Mouse (Mus musculus): ENCODE measurements around the gene Nol4l. TPM values are rescaled to one million over a fixed set of nuclear protein-coding genes. Genes with fewer than 3 reads are reported as not detected.

Nol4l gene
- polyA plus RNA-seq, 1 experiment: 19.2 TPM

DNA sequence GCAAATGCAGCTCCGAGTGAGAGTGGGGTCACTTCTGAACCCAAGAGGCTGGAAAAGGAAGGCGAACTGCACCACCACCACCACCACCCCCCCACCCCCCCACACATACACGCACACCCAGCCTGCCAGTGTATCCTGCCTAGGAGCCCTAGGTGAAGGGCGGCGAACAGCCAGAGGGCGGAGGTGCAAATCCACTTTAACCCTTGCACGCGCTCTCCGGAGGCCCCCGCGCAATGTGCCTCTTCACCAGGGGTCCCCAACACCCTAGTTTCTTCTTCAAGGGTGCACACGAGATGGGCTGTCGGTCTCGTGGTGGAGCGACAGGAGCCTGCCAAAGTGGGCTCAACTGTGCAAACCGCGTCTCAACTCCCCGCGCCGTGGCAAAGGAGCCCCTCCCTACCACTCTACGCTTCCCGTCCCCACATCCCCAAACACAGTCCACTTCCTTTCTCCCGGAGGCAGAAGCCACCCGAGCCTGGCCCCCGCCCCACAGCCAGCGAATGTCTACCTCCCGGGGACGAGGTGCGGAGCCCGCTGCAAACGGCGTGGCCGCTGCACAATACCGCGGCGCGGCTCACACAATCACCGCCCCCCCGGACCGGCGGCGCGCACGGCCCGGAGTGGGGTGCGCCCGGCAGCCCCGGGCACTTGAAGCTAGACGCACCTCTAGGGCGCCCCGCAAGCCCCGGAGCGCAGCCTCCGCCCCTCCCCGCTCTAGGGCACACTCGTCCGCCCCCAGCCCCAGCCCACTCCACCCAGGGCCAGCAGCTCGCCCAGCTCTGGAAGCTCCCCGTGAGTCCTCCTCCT is 86.1 kb downstream of the Nol4l start:
- Histone ChIP-seq H3K27ac (ENCODE audit: insufficient read depth, low read depth, low read length) (no peak overlapping the region), H3K4me1 (ENCODE audit: control insufficient read depth, insufficient read depth, low read length) (0 out of 2 replicates have a peak, but pooled peaks cover 3% of the 10 kb centered on the region), H3K4me3 (ENCODE audit: insufficient read depth, low read length) (peak overlapping the region; percentile 75)
- TF ChIP-seq POLR2A (IDR thresholded peaks at IDR 0.05; ENCODE audit: borderline replicate concordance, low read depth, low read length): no peak
- TF ChIP-seq CTCF (IDR thresholded peaks at IDR 0.05; ENCODE audit: low read depth, low read length): no peak

DNA sequence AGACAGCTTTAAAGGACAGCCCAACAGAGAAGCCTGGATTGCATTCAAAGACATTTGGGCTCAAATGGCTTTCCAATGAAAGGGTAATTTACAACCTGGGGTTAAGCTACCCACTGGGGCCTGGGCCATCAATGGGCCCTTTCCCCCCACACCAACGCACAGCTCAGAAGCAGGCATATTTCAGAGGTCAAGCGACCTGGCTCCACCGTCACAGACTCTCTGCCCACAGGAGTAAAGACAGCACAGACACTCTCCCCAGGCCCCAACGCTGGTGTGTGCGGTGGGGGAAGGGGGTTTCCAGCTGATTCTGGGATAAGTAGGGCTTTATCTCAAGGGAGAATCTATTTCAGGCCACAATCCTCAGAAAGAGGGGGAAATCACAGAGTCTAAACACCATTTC is 87.1 kb downstream of the Nol4l start:
- H3K27ac ChIP-seq (ENCODE audit: insufficient read depth, low read depth, low read length): no peak overlapping the region
- 0 out of 2 replicates have a peak, but pooled peaks cover 3% of the 10 kb centered on the region for H3K4me1 ChIP-seq (ENCODE audit: control insufficient read depth, insufficient read depth, low read length)
- no peak overlapping the region for H3K4me3 ChIP-seq (ENCODE audit: insufficient read depth, low read length)

DNA sequence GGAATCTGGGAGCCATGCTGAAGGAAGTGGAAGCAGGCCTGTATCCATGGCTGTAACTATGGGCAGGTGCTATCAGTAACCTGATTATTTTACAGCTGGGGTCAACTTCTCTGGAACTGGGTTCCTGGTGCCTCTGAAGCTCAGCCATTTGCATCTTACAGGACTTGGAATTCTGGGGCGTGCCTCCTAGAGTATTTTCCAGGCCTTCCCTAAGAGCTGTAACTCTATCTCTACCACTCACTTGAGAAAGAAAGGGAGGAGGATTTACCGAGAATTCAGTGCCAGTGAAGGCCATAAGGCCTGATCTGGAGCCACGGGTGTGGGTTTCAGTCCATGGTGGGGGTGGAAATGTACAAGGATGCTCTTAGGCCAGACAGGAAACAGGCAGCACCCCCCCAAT is 88.5 kb downstream of the Nol4l start:
- no peak for TF ChIP-seq CTCF (IDR thresholded peaks at IDR 0.05; ENCODE audit: low read depth, low read length)
- Histone ChIP-seq H3K4me1 (ENCODE audit: control insufficient read depth, insufficient read depth, low read length) (no peaks in the 10 kb centered on the region; the same call in 1 of the 2 replicates), H3K4me3 (ENCODE audit: insufficient read depth, low read length) (no peak overlapping the region), H3K27ac (ENCODE audit: insufficient read depth, low read depth, low read length) (no peak overlapping the region)

More for the DNA sequence above, 87.1 kb downstream of the Nol4l start:
- TF ChIP-seq CTCF (IDR thresholded peaks at IDR 0.05; ENCODE audit: low read depth, low read length) (no peak), POLR2A (IDR thresholded peaks at IDR 0.05; ENCODE audit: borderline replicate concordance, low read depth, low read length) (no peak)

DNA sequence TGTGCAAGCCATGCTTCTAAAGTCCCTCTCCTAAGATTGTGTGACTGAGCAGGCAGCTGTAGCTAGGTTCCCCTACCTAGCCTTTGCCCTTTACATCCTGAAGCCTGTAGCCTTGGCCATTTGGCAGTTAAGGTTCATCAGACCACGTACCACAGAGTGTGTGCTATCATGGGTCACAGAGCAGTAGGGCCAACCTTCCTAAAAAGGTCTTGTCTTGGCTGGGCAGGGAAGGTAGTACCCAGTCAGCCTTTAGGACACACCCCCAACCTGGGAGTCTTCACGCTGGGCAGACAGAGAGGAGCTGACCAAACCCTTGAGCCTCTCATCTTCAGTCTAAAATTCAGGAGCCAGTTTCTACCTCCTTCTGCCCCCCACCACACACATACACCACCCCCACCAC is 89.0 kb downstream of the Nol4l start:
- no peak for TF ChIP-seq POLR2A (IDR thresholded peaks at IDR 0.05; ENCODE audit: borderline replicate concordance, low read depth, low read length)
- no peak for TF ChIP-seq CTCF (IDR thresholded peaks at IDR 0.05; ENCODE audit: low read depth, low read length)
- Histone ChIP-seq H3K4me1 (ENCODE audit: control insufficient read depth, insufficient read depth, low read length) (no peaks in the 10 kb centered on the region; the same call in 1 of the 2 replicates), H3K4me3 (ENCODE audit: insufficient read depth, low read length) (no peak overlapping the region), H3K27ac (ENCODE audit: insufficient read depth, low read depth, low read length) (no peak overlapping the region)

DNA sequence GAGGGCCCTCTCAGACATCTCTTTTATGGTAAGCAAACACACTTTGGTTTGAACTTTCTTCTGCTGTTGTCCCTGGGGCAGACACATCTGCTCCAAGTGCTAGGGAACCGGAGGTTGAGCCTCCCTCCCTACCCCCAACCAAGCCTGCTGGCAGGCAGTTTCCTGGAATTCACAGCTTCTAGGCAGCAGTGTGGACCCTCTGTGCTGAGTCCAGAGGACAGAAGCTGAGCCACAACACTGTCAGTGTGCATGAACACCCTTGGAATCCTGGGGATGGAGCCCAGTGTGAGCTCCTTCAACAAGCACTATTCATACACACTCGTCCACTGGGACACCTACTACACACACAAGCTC is 92.5 kb downstream of the Nol4l start:
- Histone ChIP-seq H3K4me1 (ENCODE audit: control insufficient read depth, insufficient read depth, low read length) (no peaks in the 10 kb centered on the region; the same call in 1 of the 2 replicates), H3K4me3 (ENCODE audit: insufficient read depth, low read length) (no peak overlapping the region), H3K27ac (ENCODE audit: insufficient read depth, low read depth, low read length) (no peak overlapping the region)
- no peak for TF ChIP-seq POLR2A (IDR thresholded peaks at IDR 0.05; ENCODE audit: borderline replicate concordance, low read depth, low read length)
- TF ChIP-seq CTCF (IDR thresholded peaks at IDR 0.05; ENCODE audit: low read depth, low read length): no peak

DNA sequence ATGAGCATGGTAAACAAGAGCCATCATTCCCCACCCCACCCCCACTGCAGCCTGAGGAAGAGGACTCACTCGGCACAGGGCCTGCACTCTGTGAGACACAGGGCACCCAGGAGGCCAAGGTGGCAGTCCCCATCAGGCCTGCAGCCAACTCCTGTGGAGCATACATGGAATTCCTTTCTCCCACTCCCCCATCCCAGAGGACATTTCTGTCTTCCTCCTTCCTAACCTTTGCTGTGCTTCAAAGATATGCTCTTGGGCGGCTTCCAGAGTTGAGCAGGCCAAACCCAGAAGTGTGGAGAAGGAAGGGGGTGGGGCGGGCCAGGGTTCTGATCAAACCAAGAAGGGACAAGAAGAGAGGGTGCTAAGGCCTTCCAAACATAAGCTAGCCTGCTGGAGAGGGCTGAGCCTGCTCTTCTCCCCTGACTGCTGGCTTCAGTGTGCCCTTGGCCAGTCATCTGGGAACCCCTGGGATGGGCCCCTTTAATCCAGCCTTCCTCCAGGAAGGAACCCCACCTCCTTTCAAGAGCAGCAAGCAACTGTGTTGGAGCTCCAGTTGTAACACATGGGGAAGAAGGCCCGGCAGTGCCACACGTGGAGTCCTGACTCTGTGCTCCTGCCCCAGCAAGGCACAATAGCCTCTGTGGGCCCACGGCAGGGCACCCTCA is 93.0 kb downstream of the Nol4l start:
- H3K4me1 ChIP-seq (ENCODE audit: control insufficient read depth, insufficient read depth, low read length): no peaks in the 10 kb centered on the region; the same call in 1 of the 2 replicates
- TF ChIP-seq POLR2A (IDR thresholded peaks at IDR 0.05; ENCODE audit: borderline replicate concordance, low read depth, low read length) (no peak), CTCF (IDR thresholded peaks at IDR 0.05; ENCODE audit: low read depth, low read length) (no peak)
- no peak overlapping the region for H3K27ac ChIP-seq (ENCODE audit: insufficient read depth, low read depth, low read length)
- no peak overlapping the region for H3K4me3 ChIP-seq (ENCODE audit: insufficient read depth, low read length)

DNA sequence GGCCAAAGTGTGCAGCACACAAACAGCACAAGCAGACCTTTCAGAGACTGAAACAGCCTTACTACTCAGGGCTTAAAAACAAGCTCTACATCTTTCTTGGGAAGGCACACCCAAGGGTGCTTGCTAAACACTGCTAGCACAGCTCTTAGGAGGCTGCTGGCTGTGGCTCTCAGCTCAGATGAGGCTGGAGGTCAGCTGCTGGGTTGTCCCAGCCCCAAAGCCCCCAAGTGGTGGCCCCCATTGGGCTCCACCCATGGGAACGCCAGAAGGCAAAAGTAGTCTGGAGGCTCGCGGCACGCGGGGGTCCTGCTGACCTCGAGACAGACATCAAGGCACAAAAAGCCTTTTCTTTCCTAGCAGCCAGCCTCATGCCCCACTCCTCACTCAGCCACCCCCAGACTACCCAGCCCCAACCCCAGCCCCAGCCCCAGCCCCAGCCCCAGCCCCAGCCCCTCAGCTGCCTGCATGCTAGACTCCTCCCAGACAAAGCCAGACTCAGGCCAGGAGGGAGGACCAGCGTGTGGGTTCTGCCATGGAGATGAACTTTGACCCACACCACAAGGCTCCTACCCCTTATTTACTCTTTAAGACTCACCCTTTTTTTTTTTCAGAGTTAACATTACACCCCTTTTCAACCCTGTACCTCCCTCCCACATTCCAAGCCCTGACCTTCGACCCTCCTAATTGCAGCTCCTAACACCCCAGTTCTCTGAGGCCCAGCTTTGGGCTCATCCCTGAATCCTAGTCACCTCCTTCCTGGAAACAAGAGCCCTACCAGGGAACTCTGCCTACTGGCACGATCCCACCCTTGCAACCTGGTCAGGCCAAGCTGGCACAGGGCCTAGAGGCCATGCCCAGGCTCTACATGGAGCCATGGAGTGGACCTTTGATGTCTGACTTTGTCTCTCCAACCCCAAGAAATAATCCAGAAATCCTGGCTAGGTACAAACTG is 94.6 kb downstream of the Nol4l start:
- TF ChIP-seq POLR2A (IDR thresholded peaks at IDR 0.05; ENCODE audit: borderline replicate concordance, low read depth, low read length) (no peak), CTCF (IDR thresholded peaks at IDR 0.05; ENCODE audit: low read depth, low read length) (no peak)
- no peak overlapping the region for H3K27ac ChIP-seq (ENCODE audit: insufficient read depth, low read depth, low read length)
- H3K4me3 ChIP-seq (ENCODE audit: insufficient read depth, low read length): no peak overlapping the region
- H3K4me1 ChIP-seq (ENCODE audit: control insufficient read depth, insufficient read depth, low read length): no peaks in the 10 kb centered on the region; the same call in 1 of the 2 replicates

DNA sequence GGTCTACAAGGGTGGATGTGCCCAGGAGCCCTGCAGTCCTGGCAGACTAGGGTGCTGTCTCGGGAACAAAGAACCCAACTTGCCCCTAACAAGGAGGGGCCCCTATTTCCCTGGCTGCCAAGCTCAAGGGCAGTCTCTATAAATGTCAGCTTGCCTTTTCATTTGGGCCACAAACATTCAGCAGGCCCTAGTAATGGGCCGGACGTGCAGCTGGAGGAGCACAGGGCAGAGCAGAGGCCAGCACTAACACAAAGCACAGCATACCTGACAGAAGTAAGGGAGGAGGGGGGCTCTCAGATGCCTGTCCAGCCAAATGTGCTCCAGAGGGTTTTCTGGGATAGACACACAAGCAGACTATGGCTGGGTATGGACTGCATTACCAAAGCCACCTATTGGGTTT is 95.9 kb downstream of the Nol4l start:
- no peak overlapping the region for H3K4me3 ChIP-seq (ENCODE audit: insufficient read depth, low read length)
- TF ChIP-seq POLR2A (IDR thresholded peaks at IDR 0.05; ENCODE audit: borderline replicate concordance, low read depth, low read length): no peak
- no peak for TF ChIP-seq CTCF (IDR thresholded peaks at IDR 0.05; ENCODE audit: low read depth, low read length)
- H3K27ac ChIP-seq (ENCODE audit: insufficient read depth, low read depth, low read length): no peak overlapping the region
- peaks cover 1% of the 10 kb centered on the region for H3K4me1 ChIP-seq (ENCODE audit: control insufficient read depth, insufficient read depth, low read length)

DNA sequence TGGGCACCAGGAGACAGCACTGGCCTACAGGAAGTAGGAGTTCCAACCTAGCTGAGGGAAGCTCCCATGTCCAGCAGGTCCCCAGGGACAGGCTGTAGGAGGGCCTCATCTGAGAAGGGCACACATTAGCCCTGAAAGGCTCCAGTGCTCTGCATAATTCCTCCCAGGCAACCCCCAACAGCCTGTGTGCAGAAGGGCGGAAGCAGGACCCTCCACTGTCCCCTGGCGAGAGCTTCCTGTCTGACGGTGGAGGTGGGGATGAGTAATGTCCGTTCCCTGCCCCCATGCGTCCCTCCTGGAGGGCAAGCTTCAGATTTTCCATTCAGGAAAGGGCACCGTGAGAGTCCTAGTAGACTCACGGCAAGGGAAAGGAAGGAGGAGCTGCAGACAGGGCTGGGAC is 97.3 kb downstream of the Nol4l start:
- TF ChIP-seq POLR2A (IDR thresholded peaks at IDR 0.05; ENCODE audit: borderline replicate concordance, low read depth, low read length) (no peak), CTCF (IDR thresholded peaks at IDR 0.05; ENCODE audit: low read depth, low read length) (no peak)
- no peak overlapping the region for H3K4me3 ChIP-seq (ENCODE audit: insufficient read depth, low read length)
- peaks cover 4% of the 10 kb centered on the region for H3K4me1 ChIP-seq (ENCODE audit: control insufficient read depth, insufficient read depth, low read length)
- no peak overlapping the region for H3K27ac ChIP-seq (ENCODE audit: insufficient read depth, low read depth, low read length)
